Mouse (Mus musculus): Measurements from ENCODE around the gene Pidd1. TPM values are rescaled to one million over a fixed set of nuclear protein-coding genes. Genes with fewer than 3 reads are reported as not detected.
A peak's percentile ranks its signal among the peaks of the same experiment; 100 is the strongest.

Gene Pidd1
- total RNA-seq, 2 experiments from 2014 or later, result 4.0 to 4.5 TPM

GRCm38 (mm10) chr7:141474160-141474559 lies 30.3 kb upstream of the Pidd1 start:
- DNase-seq (ENCODE audit: low spot score in 2 of 2), result no peak

- DNase-seq (ENCODE audit: low spot score in 2 of 2), result no peak
Measured at GRCm38 (mm10) chr7:141472763-141473162, 28.9 kb upstream of the Pidd1 start.

DNA sequence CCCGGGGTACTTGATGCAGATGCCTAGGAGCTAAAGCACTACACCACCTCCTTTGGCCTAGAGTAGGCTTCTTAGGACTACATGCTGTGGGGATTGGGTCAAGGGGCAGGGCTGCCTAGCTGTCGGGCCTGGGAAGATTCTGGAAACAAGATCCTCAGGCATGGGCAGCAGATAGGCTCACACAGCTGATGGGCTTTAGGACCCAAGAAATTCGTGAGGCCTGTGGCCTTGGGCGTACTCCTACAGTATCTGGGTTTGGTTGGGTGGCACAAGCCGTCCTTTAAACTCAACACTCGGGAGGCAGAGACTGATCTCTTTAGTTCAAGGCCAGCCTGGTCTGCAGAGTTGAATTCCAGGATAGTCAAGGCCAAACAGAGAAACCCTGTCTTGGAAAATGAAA lies 28.4 kb upstream of the Pidd1 start:
- DNase-seq (ENCODE audit: low spot score in 2 of 2), result no peak

- DNase-seq (ENCODE audit: low spot score in 2 of 2), result no peak
Measured at GRCm38 (mm10) chr7:141471236-141471635, 27.4 kb upstream of the Pidd1 start.

DNA sequence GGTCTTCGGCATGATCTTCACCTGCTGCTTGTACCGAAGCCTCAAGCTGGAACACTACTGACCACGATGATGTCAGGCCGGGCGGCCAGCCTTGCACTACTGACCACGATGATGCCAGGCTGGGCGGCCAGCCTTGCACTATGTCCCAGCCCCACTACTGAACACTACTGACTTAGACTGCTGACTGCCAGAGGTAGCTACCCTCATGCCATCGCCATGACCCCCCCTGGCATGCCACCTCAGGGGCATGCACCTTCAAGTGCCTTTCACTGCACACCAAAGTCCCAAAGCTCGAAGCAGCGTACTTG lies 26.8 kb upstream of the Pidd1 start:
- DNase-seq (ENCODE audit: low spot score in 2 of 2), result no peak

- DNase-seq (ENCODE audit: low spot score in 2 of 2), result no peak
Measured at GRCm38 (mm10) chr7:141469901-141470636, 26.2 kb upstream of the Pidd1 start.

GRCm38 (mm10) chr7:141469352-141469751 lies 25.5 kb upstream of the Pidd1 start:
- no peak for DNase-seq (ENCODE audit: low spot score in 2 of 2)

GRCm38 (mm10) chr7:141468522-141469211 lies 24.8 kb upstream of the Pidd1 start:
- DNase-seq (ENCODE audit: low spot score in 2 of 2), result no peak

DNA sequence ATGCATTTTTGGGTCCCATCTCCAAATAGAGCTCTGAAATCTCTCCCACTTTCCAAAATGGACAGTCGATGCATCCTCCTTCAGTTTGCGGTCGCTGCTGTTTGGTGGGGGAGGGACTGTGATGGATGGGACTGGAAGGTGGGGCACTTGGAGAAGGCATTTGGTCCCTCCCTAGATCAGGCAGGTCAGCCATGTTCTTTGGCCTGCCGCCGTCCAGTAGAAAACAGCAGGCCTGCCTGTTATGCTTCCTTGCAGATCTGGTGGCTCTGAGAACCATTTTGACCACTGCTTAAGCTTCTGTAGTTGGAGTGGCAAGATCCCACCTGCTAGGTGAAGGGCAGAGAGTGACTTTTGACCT lies 24.3 kb upstream of the Pidd1 start:
- DNase-seq (ENCODE audit: low spot score in 2 of 2), result no peak

- peak; percentile 80 to 89 for DNase-seq (ENCODE audit: low spot score in 2 of 2)
Measured at GRCm38 (mm10) chr7:141467230-141468030, 23.6 kb upstream of the Pidd1 start, which contains the start of gene Cd151. Cd151 (plus strand) TSS chr7:141467392.

DNA sequence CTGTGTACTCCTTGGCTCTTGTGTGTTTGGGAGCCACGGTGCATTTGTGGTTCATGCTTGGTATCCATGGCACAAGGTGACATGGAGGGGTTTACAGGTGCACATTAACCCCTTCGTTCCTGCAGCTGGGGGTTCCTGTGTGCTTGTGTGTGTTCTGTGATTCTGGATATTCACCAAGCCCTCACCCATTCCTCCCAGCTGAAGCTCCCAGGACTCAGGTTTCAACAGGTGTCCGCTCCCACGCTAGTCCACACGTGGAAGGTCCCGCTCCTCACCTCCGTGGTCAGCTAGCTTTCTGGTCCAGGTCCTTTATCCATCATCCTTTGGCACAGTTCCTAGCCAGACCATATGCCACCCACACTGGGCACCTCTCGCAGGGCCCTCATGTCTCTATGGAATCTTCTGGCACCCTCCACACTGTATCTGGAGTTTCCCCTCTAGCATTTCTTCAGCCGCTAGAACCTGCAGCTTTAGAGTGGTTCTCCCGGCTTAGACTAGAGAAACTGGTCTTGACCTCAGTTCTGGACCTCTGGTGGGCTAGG lies 22.9 kb upstream of the Pidd1 start:
- no peak for DNase-seq (ENCODE audit: low spot score in 2 of 2)

DNA sequence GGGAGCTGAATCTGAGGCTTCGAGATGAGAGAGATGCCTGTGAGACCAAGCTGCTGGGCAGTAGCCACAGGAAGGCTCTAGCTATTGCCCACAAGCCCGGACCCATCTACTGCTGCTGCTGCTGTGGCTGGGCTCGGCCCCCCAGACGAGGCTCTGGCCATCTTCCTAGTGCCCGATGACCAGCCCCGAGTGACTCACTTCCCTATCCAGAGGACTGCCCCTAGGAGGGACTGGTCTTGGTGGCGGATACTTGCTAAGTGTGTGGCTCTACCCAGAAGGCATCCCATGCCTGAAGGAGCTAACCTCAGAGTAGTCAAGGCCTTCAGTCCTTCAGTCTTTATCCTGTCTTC lies 22.2 kb upstream of the Pidd1 start:
- DNase-seq (ENCODE audit: low spot score in 2 of 2), result no peak

- DNase-seq (ENCODE audit: low spot score in 2 of 2), result peak in 1 of 2 experiments; percentile 65
Measured at GRCm38 (mm10) chr7:141465388-141466044, 21.7 kb upstream of the Pidd1 start.

GRCm38 (mm10) chr7:141464603-141465201 lies 20.9 kb upstream of the Pidd1 start:
- no peak for DNase-seq (ENCODE audit: low spot score in 2 of 2)

GRCm38 (mm10) chr7:141463824-141464602 lies 20.2 kb upstream of the Pidd1 start:
- DNase-seq (ENCODE audit: low spot score in 2 of 2), result no peak

DNA sequence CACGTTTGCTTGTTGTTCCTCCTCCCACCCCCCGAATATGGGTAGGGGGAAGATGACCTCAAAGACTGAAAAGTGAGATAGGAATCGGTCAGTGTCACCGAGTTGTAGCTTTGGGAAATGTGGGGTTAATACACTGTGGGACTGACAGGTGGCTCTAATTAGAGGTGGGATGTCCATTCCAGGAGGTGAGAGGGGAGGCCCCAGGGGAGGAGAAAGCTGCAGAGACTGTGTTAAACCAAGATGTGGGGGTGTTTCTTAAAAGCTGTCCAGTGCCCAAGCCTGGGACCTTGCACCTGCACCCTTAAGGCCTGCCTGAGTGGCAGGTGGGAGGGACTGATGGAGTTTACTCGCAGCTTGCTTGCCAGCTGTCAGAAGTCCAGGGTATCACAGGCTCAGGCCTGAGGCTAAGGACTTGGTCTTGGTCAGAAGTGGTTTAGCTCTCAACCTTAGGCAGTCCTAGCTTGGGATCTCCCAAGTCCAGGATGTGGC lies 18.6 kb upstream of the Pidd1 start:
- no peak for DNase-seq (ENCODE audit: low spot score in 2 of 2)

- no peak for DNase-seq (ENCODE audit: low spot score in 2 of 2)
Measured at GRCm38 (mm10) chr7:141461521-141462332, 17.9 kb upstream of the Pidd1 start.

DNA sequence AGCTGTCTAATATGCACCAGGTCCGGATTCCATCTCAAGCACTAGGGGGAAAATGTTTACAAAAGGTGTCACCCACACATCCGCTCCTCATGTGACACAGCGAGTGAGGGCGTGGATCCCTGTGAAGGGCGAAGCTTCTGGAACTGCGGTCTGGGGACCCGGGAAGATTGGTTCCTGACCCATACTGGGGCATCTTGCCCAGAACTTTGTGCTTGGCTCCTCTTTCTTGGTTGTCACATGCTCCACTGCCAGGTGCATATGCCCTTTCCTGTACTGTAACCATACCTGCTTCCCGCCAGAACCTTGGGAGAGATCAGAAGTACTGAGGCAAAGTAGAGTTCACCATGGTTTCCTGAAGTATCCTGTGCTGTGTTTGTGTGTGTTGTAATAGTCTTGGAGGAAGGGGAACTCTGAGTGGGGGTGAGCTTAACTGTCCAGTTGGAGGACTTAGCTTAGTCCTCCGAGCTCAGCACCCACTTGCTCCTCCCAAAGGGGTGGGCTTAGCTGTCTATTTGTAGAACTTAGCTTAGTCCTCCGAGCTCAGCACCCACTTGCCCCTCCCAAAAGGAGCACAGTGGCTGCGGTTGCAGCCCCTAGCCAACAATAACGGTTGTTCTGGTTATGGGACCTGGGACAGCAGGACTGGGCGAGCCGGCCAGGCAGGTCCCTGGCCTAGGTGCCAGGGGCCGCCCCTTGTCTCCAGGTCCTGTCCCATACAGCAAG lies 16.7 kb upstream of the Pidd1 start, which contains the start of gene Cracr2b:
TSS of gene Cracr2b (plus strand) at position 704 of the 723 bp plus-strand sequence.
- DNase-seq (ENCODE audit: low spot score in 2 of 2), result no peak

Measured in gastrocnemius, postnatal 4 days (tissue).